Mouse (Mus musculus): ENCODE measurements around the gene Nags. TPM values are rescaled to one million over a fixed set of nuclear protein-coding genes. Genes with fewer than 3 reads are reported as not detected.

Gene Nags
- polyA plus RNA-seq, 1 experiment = 0.39 TPM

GRCm38 (mm10) chr11:102179836-102180235 lies 34.5 kb downstream of the Nags start:
- H3K4me1 ChIP-seq (ENCODE audit: control insufficient read depth, insufficient read depth, low read length) = peaks cover 12% of the 10 kb centered on the region
- no peak overlapping the region for H3K27ac ChIP-seq (ENCODE audit: insufficient read depth, low read depth, low read length)
- DNase-seq = no peak
- TF ChIP-seq POLR2A (IDR thresholded peaks at IDR 0.05; ENCODE audit: low read depth, low read length) (no peak), CTCF (conservative IDR thresholded peaks at IDR 0.05; ENCODE audit: insufficient read depth, insufficient read length, low read depth, low read length) (no peak)
- no peak overlapping the region for H3K4me3 ChIP-seq (ENCODE audit: insufficient read depth, low read depth, low read length)
- H3K27me3 ChIP-seq (replicated peaks; ENCODE audit: control insufficient read depth, insufficient read depth, low read length) = no peaks in the 10 kb centered on the region
- H3K36me3 ChIP-seq (ENCODE audit: control insufficient read depth, insufficient read depth, low read length) = peaks cover 2% of the 10 kb centered on the region

- DNase-seq = no peak
- TF ChIP-seq CTCF (conservative IDR thresholded peaks at IDR 0.05; ENCODE audit: insufficient read depth, insufficient read length, low read depth, low read length) (no peak), POLR2A (IDR thresholded peaks at IDR 0.05; ENCODE audit: low read depth, low read length) (no peak)
- H3K27me3 ChIP-seq (replicated peaks; ENCODE audit: control insufficient read depth, insufficient read depth, low read length) = no peaks in the 10 kb centered on the region
- peak overlapping the region; percentile 24 for H3K27ac ChIP-seq (ENCODE audit: insufficient read depth, low read depth, low read length)
- H3K36me3 ChIP-seq (ENCODE audit: control insufficient read depth, insufficient read depth, low read length) = no peaks in the 10 kb centered on the region
- H3K4me1 ChIP-seq (ENCODE audit: control insufficient read depth, insufficient read depth, low read length) = peaks cover 6% of the 10 kb centered on the region
- peak overlapping the region; percentile 89 for H3K4me3 ChIP-seq (ENCODE audit: insufficient read depth, low read depth, low read length)
- 2% methylated on average over 7 of the region's 7 CpGs for WGBS
Observed at GRCm38 (mm10) chr11:102184253-102184645, 38.9 kb downstream of the Nags start.

GRCm38 (mm10) chr11:102184646-102185495 lies 39.6 kb downstream of the Nags start, which contains the start of gene Lsm12:
TSS of gene Lsm12 (minus strand) at chr11:102185296.
- no peaks in the 10 kb centered on the region for H3K36me3 ChIP-seq (ENCODE audit: control insufficient read depth, insufficient read depth, low read length)
- H3K27ac ChIP-seq (ENCODE audit: insufficient read depth, low read depth, low read length) = peak within 1 kb of the TSS; percentile 85
- no peak for TF ChIP-seq CTCF (conservative IDR thresholded peaks at IDR 0.05; ENCODE audit: insufficient read depth, insufficient read length, low read depth, low read length)
- TF ChIP-seq POLR2A (IDR thresholded peaks at IDR 0.05; ENCODE audit: low read depth, low read length) = no peak
- no peaks in the 10 kb centered on the region for H3K27me3 ChIP-seq (replicated peaks; ENCODE audit: control insufficient read depth, insufficient read depth, low read length)
- H3K4me1 ChIP-seq (ENCODE audit: control insufficient read depth, insufficient read depth, low read length) = peaks cover 4% of the 10 kb centered on the region; the same call in 1 of the 2 replicates
- H3K4me3 ChIP-seq (ENCODE audit: insufficient read depth, low read depth, low read length) = peak within 1 kb of the TSS; percentile 89
- 1% methylated on average over 69 of the region's 70 CpGs for WGBS
- peak; percentile 96 for DNase-seq

- Histone ChIP-seq H3K27ac (ENCODE audit: insufficient read depth, low read depth, low read length) (no peak overlapping the region), H3K27me3 (replicated peaks; ENCODE audit: control insufficient read depth, insufficient read depth, low read length) (no peaks in the 10 kb centered on the region), H3K36me3 (ENCODE audit: control insufficient read depth, insufficient read depth, low read length) (no peaks in the 10 kb centered on the region), H3K4me1 (ENCODE audit: control insufficient read depth, insufficient read depth, low read length) (peaks cover 4% of the 10 kb centered on the region; the same call in 1 of the 2 replicates), H3K4me3 (ENCODE audit: insufficient read depth, low read depth, low read length) (no peak overlapping the region)
- DNase-seq = no peak
- no peak for TF ChIP-seq CTCF (conservative IDR thresholded peaks at IDR 0.05; ENCODE audit: insufficient read depth, insufficient read length, low read depth, low read length)
- TF ChIP-seq POLR2A (IDR thresholded peaks at IDR 0.05; ENCODE audit: low read depth, low read length) = no peak
- 27% methylated on average over 3 of the region's 3 CpGs for WGBS
Observed at GRCm38 (mm10) chr11:102185677-102186076, 40.4 kb downstream of the Nags start.

GRCm38 (mm10) chr11:102186235-102186634 lies 40.9 kb downstream of the Nags start:
- Histone ChIP-seq H3K36me3 (ENCODE audit: control insufficient read depth, insufficient read depth, low read length) (no peaks in the 10 kb centered on the region), H3K27ac (ENCODE audit: insufficient read depth, low read depth, low read length) (no peak overlapping the region), H3K27me3 (replicated peaks; ENCODE audit: control insufficient read depth, insufficient read depth, low read length) (no peaks in the 10 kb centered on the region), H3K4me3 (ENCODE audit: insufficient read depth, low read depth, low read length) (no peak overlapping the region), H3K4me1 (ENCODE audit: control insufficient read depth, insufficient read depth, low read length) (peaks cover 4% of the 10 kb centered on the region; the same call in 1 of the 2 replicates)
- 21% methylated on average over 1 of the region's 1 CpGs for WGBS
- DNase-seq = peak; percentile 69
- TF ChIP-seq POLR2A (IDR thresholded peaks at IDR 0.05; ENCODE audit: low read depth, low read length) = no peak
- TF ChIP-seq CTCF (conservative IDR thresholded peaks at IDR 0.05; ENCODE audit: insufficient read depth, insufficient read length, low read depth, low read length) = no peak

- WGBS = 65% methylated on average over 6 of the region's 6 CpGs
- Histone ChIP-seq H3K27me3 (replicated peaks; ENCODE audit: control insufficient read depth, insufficient read depth, low read length) (no peaks in the 10 kb centered on the region), H3K27ac (ENCODE audit: insufficient read depth, low read depth, low read length) (no peak overlapping the region), H3K4me1 (ENCODE audit: control insufficient read depth, insufficient read depth, low read length) (peaks cover 4% of the 10 kb centered on the region; the same call in 1 of the 2 replicates), H3K4me3 (ENCODE audit: insufficient read depth, low read depth, low read length) (no peak overlapping the region), H3K36me3 (ENCODE audit: control insufficient read depth, insufficient read depth, low read length) (no peaks in the 10 kb centered on the region)
- TF ChIP-seq CTCF (conservative IDR thresholded peaks at IDR 0.05; ENCODE audit: insufficient read depth, insufficient read length, low read depth, low read length) (no peak), POLR2A (IDR thresholded peaks at IDR 0.05; ENCODE audit: low read depth, low read length) (no peak)
- no peak for DNase-seq
Observed at GRCm38 (mm10) chr11:102188980-102189379, 43.7 kb downstream of the Nags start.

Measured in kidney, adult 2 months (tissue).